Mouse (Mus musculus) megakaryocyte, embryonic 14.5 days (primary cell): ENCODE data around the gene St6galnac3. TPM values are rescaled to one million over a fixed set of nuclear protein-coding genes. Genes with fewer than 3 reads are reported as not detected.

Experiments
- H3K27me3 ChIP-seq: replicated peaks from 2 replicates; pipeline ENCODE3; 2012; ENCODE audit warnings: inconsistent platforms
- H3K36me3 ChIP-seq: replicated peaks from 2 replicates; pipeline ENCODE3; 2012; ENCODE audit warnings: low read length, inconsistent platforms, mixed read lengths
- H3K4me1 ChIP-seq: 2 replicates; pipeline ENCODE4 v1.6.1; 2012; ENCODE audit warnings: inconsistent platforms
- H3K4me3 ChIP-seq: replicated peaks from 2 replicates; pipeline ENCODE3; 2012; ENCODE audit warnings: moderate library complexity, mild to moderate bottlenecking, inconsistent platforms
- H3K9me3 ChIP-seq: 2 replicates; pipeline ENCODE4 v1.6.1; 2012; ENCODE audit warnings: inconsistent platforms
- FLI1 ChIP-seq: IDR thresholded peaks from 2 replicates; pipeline ENCODE4 v1.6.1; 2012; ENCODE audit warnings: low read length, inconsistent platforms, mixed read lengths
- GATA1 ChIP-seq: IDR thresholded peaks from 3 replicates; pipeline ENCODE4 v1.6.1; 2012; ENCODE audit warnings: mixed read lengths, low read length, inconsistent platforms, borderline replicate concordance
- polyA plus RNA-seq: library from polyadenylated mRNA; stranded (reverse); fragments of >175 nt; gene quantifications from 2 replicates; pipeline ENCODE4 v1.2.3, GENCODE M21; 2012; ENCODE audit warnings: low replicate concordance; ENCODE audit not compliant: insufficient read depth

Gene St6galnac3
- polyA plus RNA-seq, 1 experiment = 0.04 TPM

DNA sequence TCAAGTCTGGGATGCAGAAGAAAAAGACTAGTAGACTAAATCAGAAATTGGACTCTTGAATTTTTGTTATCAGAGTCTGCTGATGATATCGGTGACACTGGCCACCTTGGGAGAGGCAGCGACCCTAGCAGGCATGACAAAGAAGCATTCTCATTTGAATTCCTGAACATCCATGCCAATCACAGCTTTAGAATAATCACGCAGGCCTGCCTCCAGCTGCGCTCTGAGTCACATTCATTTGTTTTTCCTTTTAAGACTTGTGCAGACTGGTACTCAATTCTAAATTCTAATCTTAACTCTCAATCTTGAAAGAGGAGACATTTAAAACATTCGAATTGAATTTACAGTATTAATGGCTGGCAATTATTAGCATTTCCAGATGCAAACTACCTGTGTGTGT, 83.2 kb downstream of the St6galnac3 start:
- TF ChIP-seq GATA1 (no peak), FLI1 (no peak)
- Histone ChIP-seq H3K27me3 (no peaks in the 10 kb centered on the region), H3K9me3 (no peaks in the 10 kb centered on the region), H3K4me3 (no peak overlapping the region), H3K4me1 (peaks cover 15% of the 10 kb centered on the region), H3K36me3 (no peaks in the 10 kb centered on the region)

DNA sequence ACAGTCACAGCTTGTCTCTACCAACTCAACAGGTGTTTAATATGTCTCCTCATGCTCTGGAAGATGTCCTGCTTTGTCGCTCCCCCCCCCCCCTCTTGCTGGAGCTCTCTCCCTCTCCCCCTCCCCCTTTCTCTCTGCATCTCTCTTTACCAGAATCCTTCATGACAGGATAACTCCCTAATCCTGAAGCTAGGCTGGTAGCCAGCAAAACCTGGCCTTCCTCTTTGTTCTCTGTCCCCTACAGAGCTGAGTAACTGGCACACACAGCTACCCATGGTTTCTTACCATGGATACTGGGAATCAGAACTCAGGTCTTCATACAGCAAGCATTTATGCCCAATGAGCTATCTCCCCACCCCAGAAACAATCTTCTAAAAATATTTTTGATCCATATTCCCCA, 87.6 kb downstream of the St6galnac3 start:
- Histone ChIP-seq H3K9me3 (no peaks in the 10 kb centered on the region), H3K4me3 (no peak overlapping the region), H3K27me3 (no peaks in the 10 kb centered on the region), H3K36me3 (no peaks in the 10 kb centered on the region), H3K4me1 (peaks cover 21% of the 10 kb centered on the region)
- TF ChIP-seq FLI1 = no peak
- TF ChIP-seq GATA1 = no peak

DNA sequence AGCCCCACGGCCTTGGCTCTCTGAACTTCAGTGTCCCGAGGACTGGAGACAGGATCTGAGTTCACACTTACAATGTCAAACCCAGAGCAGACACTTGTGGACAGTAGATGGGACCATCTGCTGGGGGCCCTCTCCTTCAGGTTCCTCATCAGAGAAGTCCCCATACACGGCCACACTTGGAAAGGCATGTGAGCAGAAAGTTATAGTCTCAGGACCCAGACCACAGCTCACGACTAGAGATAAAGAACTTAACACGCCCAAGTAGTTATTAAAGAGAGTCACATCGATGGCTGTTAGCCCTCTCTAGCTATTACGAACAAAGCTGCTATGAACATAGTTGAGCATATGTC, 88.2 kb downstream of the St6galnac3 start:
- Histone ChIP-seq H3K4me1 (peaks cover 21% of the 10 kb centered on the region), H3K36me3 (no peaks in the 10 kb centered on the region), H3K27me3 (no peaks in the 10 kb centered on the region), H3K9me3 (no peaks in the 10 kb centered on the region; the same call in 1 of the 2 replicates), H3K4me3 (no peak overlapping the region)
- no peak for TF ChIP-seq FLI1
- TF ChIP-seq GATA1 = no peak

DNA sequence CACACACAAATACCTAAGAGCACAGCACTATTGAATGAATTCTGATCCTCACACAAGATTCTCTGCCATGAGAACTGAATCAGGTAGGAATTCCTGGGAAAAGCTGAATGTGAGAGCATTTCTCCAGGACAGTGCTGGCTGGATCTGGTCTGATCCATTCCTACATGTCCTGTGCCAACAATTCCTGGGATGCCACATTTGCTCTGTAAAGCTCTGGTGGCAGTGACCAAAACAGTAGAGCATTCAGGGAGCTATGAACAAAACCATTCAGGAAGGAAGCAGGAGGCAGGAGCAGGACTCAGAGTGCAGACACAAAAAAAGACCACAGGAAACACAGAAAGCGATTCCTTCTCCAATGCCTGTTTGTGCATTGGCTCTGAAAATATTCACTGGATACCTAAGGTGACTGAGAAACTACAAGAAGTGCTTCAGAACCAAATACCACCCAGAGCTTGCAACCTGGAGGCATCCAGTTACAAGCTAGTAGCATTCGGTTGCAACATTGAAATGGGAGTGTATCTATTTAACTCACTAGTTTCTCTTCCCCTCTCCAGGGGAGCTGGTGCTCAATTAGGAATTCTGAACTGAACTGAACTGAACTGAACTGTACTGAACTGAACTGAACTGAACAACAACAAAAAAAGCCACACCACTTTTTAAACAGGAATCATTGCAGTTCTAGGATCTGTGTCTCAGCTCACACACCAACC, 88.7 kb downstream of the St6galnac3 start:
- Histone ChIP-seq H3K36me3 (no peaks in the 10 kb centered on the region), H3K27me3 (no peaks in the 10 kb centered on the region), H3K4me3 (no peak overlapping the region), H3K9me3 (no peaks in the 10 kb centered on the region; the same call in 1 of the 2 replicates), H3K4me1 (peaks cover 21% of the 10 kb centered on the region)
- TF ChIP-seq GATA1 (no peak), FLI1 (no peak)

DNA sequence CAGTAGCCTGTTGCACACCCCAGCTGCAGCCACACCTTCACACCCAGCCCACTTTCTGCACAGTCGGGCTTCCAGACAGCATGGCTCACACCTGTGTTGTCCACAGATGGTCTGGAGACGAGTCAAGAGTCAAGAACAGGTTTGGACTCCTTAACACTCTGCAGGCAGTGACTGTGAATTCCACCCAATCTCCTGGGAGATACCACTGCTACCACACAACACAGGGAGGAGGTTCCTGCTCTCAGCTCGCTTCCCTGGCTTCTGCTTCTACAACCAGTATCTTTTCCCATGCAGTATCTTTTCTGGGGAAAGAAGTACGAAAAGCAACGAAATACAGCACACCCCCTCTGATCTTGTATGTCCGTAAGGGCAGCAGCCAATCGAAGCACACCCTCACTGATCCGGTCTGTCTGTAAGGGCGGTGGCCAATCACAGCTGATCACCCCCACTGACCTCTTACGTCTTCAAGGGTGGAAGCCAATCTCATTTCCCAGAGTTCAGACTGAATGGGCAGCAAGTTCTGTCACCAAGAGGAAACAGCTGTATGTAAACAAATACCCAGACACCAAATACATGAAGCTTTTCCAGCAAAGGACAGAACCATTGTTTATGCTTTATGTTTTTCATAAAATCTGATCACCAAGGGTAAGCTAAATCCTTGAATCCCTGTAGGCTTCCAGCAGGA, 92.8 kb downstream of the St6galnac3 start:
- no peak for TF ChIP-seq FLI1
- no peak for TF ChIP-seq GATA1
- Histone ChIP-seq H3K36me3 (no peaks in the 10 kb centered on the region), H3K4me1 (peaks cover 18% of the 10 kb centered on the region), H3K4me3 (no peak overlapping the region), H3K27me3 (no peaks in the 10 kb centered on the region), H3K9me3 (peaks cover 5% of the 10 kb centered on the region)

DNA sequence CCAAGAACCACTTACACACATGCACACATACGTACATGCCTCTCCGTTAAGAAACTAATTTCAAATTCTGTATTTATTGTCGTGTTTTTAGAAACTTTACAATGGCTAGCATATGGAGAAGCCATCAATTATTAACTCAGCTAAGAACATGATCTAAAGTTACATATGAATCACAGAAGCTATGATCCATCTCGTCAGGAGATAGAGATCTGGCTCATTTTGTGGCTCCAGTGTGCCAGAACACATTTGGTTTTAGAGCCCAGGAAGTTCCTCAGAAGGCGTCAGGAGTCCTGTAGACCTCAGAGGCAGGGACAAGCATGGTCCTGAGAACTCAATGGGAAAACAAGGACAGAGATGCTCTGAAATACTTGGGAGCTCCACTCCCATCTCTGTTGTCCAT, 98.7 kb downstream of the St6galnac3 start:
- Histone ChIP-seq H3K4me1 (no peaks in the 10 kb centered on the region), H3K9me3 (peaks cover 35% of the 10 kb centered on the region), H3K4me3 (no peak overlapping the region), H3K36me3 (no peaks in the 10 kb centered on the region), H3K27me3 (no peaks in the 10 kb centered on the region)
- TF ChIP-seq FLI1 (no peak), GATA1 (no peak)

DNA sequence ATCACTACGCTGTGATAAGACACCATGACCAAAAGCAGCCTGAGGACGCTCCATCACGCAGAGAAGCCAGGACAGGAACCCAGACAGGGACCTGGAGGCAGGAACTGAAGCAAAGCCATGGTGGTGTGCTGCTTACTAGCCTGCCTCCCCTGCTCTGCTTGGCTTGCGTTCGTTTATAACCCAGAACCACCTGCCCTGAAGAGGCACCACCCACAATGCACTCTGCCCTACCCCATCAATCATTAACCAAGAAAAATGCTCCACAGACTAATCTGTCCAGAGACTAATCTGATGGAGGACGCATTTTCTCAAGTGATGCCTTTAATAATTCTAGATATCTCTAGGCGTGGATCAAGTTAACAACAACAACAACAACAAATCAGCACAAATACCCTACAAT, 106.0 kb downstream of the St6galnac3 start:
- TF ChIP-seq FLI1 (no peak), GATA1 (no peak)
- Histone ChIP-seq H3K36me3 (peaks cover 4% of the 10 kb centered on the region), H3K4me3 (no peak overlapping the region), H3K27me3 (peaks cover 1% of the 10 kb centered on the region), H3K9me3 (peaks cover 47% of the 10 kb centered on the region), H3K4me1 (peaks cover 16% of the 10 kb centered on the region; the same call in 1 of the 2 replicates)

DNA sequence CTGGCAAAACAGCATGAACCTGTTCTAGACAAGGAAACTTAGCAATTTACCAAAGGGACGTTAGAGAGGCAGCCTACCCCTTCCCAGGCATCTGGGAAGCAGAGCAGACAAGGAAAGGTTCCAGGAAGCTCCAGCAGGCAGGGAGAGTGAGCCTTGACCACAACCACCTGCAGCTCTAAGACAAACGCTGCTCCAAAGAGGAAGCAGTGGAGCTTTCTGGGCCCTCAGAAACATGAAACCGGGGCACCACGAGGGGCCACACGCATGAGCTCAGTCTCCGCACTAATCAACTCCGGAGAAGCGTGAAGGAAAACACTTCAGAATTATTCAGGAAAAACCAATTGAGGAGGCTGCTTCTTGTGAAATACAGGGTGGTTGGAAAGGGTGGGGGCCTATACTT, 108.1 kb downstream of the St6galnac3 start:
- H3K4me3 ChIP-seq = no peak overlapping the region
- H3K36me3 ChIP-seq = peaks cover 4% of the 10 kb centered on the region
- H3K27me3 ChIP-seq = peaks cover 1% of the 10 kb centered on the region

DNA sequence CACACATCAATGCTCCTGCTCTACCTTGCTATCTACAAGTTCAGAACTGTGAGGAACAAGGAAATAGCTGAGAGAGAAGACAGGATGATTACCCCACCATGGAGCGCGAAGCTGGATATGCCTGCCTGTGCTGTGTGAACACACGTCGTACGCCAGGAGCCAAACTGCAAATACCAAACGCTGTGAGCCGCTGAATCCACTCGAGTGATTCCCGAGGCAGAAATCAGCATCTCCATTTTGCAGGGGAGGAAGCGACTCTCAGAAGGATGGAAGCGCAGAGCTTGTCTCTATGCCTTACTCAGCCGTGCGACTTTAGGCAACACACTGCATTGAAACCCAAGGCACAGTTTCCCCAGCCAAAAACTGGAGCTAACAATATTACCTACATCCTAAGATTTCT, 114.7 kb downstream of the St6galnac3 start:
- Histone ChIP-seq H3K27me3 (no peaks in the 10 kb centered on the region), H3K36me3 (no peaks in the 10 kb centered on the region), H3K4me1 (peaks cover 4% of the 10 kb centered on the region; the same call in 1 of the 2 replicates), H3K9me3 (peaks cover 16% of the 10 kb centered on the region), H3K4me3 (no peak overlapping the region)
- no peak for TF ChIP-seq GATA1
- no peak for TF ChIP-seq FLI1

More for the DNA sequence above, 108.1 kb downstream of the St6galnac3 start:
- peaks cover 16% of the 10 kb centered on the region; the same call in 1 of the 2 replicates for H3K4me1 ChIP-seq
- H3K9me3 ChIP-seq = peaks cover 38% of the 10 kb centered on the region
- TF ChIP-seq GATA1 (no peak), FLI1 (no peak)

DNA sequence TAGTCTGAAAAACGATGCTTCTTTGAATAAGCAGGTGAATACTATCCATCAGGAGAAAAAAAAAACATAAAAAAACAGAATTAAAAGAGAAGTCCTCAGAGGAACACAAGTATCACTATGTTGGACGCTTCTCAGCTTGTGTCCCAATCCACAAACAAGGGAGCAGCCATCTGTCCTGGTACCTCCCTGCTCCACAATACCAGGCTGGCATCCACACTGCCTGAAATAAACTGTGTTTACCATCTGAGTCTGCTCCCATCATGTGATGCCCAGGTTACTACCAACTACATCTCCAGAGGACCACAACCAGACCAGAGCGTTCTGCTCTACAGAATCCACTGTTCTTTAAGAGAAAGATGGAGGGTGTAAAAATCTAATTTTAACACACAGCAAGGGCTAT, 118.6 kb downstream of the St6galnac3 start:
- Histone ChIP-seq H3K27me3 (no peaks in the 10 kb centered on the region), H3K4me3 (no peak overlapping the region), H3K4me1 (peaks cover 4% of the 10 kb centered on the region; the same call in 1 of the 2 replicates), H3K36me3 (no peaks in the 10 kb centered on the region), H3K9me3 (peaks cover 20% of the 10 kb centered on the region)
- TF ChIP-seq GATA1 (no peak), FLI1 (no peak)

DNA sequence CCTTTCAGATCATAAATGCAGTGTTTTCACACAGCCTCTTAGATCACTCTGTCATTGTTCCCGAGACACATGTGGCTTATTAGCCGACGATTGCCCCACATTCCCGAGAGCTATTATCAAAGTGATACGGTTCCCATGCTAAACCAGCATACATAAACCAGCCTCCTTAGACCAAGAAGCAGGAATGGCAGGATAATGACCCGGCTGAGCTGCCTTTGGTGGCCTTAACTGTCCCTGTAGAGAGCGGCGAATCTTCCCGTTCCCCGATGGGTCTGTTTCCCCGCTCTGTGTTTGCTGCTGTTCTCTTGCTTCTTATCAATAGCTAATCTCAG, 119.2 kb downstream of the St6galnac3 start:
- Histone ChIP-seq H3K4me3 (no peak overlapping the region), H3K36me3 (no peaks in the 10 kb centered on the region), H3K27me3 (no peaks in the 10 kb centered on the region), H3K4me1 (peaks cover 5% of the 10 kb centered on the region; the same call in 1 of the 2 replicates), H3K9me3 (peaks cover 20% of the 10 kb centered on the region)
- TF ChIP-seq FLI1 = no peak
- TF ChIP-seq GATA1 = no peak
